Mouse (Mus musculus) forebrain, postnatal 0 days (tissue): ENCODE measurements around the gene Rcl1. TPM values are rescaled to one million over a fixed set of nuclear protein-coding genes. Genes with fewer than 3 reads are reported as not detected.
A peak's percentile ranks its signal among the peaks of the same experiment; 100 is the strongest.

Source experiments
- ATAC-seq: fragments of 200-750 bp; cut with Nextera tagmentation; 2 replicates; pipeline ENCODE4 v1.8.0; 2017; ENCODE audit warnings: mild to moderate bottlenecking, moderate library complexity
- DNase-seq: peaks from one replicate; pipeline ENCODE4 v3.0.0-alpha.2; 2015
- H3K27ac ChIP-seq: fragments of 300-500 bp; sonication (generic); 2 replicates; pipeline ENCODE4 v1.5.1; 2014; ENCODE audit warnings: low read depth, mild to moderate bottlenecking, antibody characterized with exemption, low read length, moderate library complexity, mixed read lengths
- H3K27me3 ChIP-seq: fragments of 300-500 bp; sonication (generic); 2 replicates; pipeline ENCODE4 v1.6.1; 2014; ENCODE audit warnings: mild to moderate bottlenecking, low read length, mixed read lengths; ENCODE audit not compliant: insufficient read depth
- H3K36me3 ChIP-seq: fragments of 300-500 bp; sonication (generic); 2 replicates; pipeline ENCODE4 v1.6.1; 2014; ENCODE audit warnings: mild to moderate bottlenecking, moderate library complexity; ENCODE audit not compliant: insufficient read depth
- H3K4me1 ChIP-seq: fragments of 300-500 bp; sonication (generic); 2 replicates; pipeline ENCODE4 v1.6.1; 2014; ENCODE audit warnings: antibody characterized with exemption; ENCODE audit not compliant: insufficient read depth
- H3K4me2 ChIP-seq: fragments of 300-500 bp; sonication (generic); 2 replicates; pipeline ENCODE4 v1.6.1; 2014; ENCODE audit warnings: low read depth, mild to moderate bottlenecking, moderate library complexity
- H3K4me3 ChIP-seq: fragments of 300-500 bp; sonication (generic); 2 replicates; pipeline ENCODE4 v1.5.1; 2014; ENCODE audit warnings: low read depth, low read length, mixed read lengths
- H3K9ac ChIP-seq: fragments of 300-500 bp; sonication (generic); 2 replicates; pipeline ENCODE4 v1.6.1; 2014; ENCODE audit warnings: mild to moderate bottlenecking
- H3K9me3 ChIP-seq: fragments of 300-500 bp; sonication (generic); 2 replicates; pipeline ENCODE4 v1.6.1; 2016; ENCODE audit warnings: low read length
- CTCF ChIP-seq: sonication (generic); IDR thresholded peaks from 2 replicates; pipeline ENCODE4 v1.5.1; 2016; ENCODE audit warnings: antibody characterized with exemption, control low read depth, low read depth
- WGBS: fragments of 180-500 bp; shearing (Covaris S2); extraction: QIAGEN DNeasy Blood & Tissue Kit; methylation state at CpG from one replicate; pipeline ENCODE4 v1.1.7; 2014; 5-methylcytosine and 5-hydroxymethylcytosine counted together
- polyA plus RNA-seq: library from polyadenylated mRNA; unstranded; fragments of >200 nt; fragmentation: Nextera tagmentation; extraction: Ambion mirVana; gene quantifications from 2 replicates; pipeline ENCODE4 v1.2.1, GENCODE M21; 2015
- total RNA-seq: library from RNA; depleted of rRNA; stranded (reverse); fragments of >200 nt; gene quantifications from 2 replicates; pipeline ENCODE4 v1.2.3, GENCODE M21; 2014

Gene Rcl1
- total and polyA plus RNA-seq, 2 experiments from 2014 or later, result 24.0 to 31.8 TPM

GRCm38 (mm10) chr19:29135172-29135736 is 34.1 kb downstream of the Rcl1 start:
- peaks cover 27% of the 10 kb centered on the region for H3K36me3 ChIP-seq
- no peak for ATAC-seq
- H3K9ac ChIP-seq, result no peak overlapping the region
- 89% methylated on average over 11 of the region's 11 CpGs for WGBS
- no peak overlapping the region for H3K27ac ChIP-seq
- DNase-seq, result no peak
- no peaks in the 10 kb centered on the region for H3K9me3 ChIP-seq
- H3K4me2 ChIP-seq, result no peak overlapping the region
- no peaks in the 10 kb centered on the region for H3K27me3 ChIP-seq
- H3K4me1 ChIP-seq, result no peaks in the 10 kb centered on the region
- TF ChIP-seq CTCF, result no peak
- H3K4me3 ChIP-seq, result no peak overlapping the region

- TF ChIP-seq CTCF, result no peak
- Histone ChIP-seq H3K36me3 (peaks cover 19% of the 10 kb centered on the region), H3K4me3 (no peak overlapping the region), H3K27ac (no peak overlapping the region), H3K9ac (no peak overlapping the region), H3K4me2 (no peak overlapping the region), H3K9me3 (no peaks in the 10 kb centered on the region), H3K27me3 (no peaks in the 10 kb centered on the region), H3K4me1 (no peaks in the 10 kb centered on the region)
- DNase-seq (no peak), ATAC-seq (no peak)
- 89% methylated on average over 10 of the region's 10 CpGs for WGBS
These were observed 37.5 kb downstream of the Rcl1 start for GRCm38 (mm10) chr19:29138546-29139270.

DNA sequence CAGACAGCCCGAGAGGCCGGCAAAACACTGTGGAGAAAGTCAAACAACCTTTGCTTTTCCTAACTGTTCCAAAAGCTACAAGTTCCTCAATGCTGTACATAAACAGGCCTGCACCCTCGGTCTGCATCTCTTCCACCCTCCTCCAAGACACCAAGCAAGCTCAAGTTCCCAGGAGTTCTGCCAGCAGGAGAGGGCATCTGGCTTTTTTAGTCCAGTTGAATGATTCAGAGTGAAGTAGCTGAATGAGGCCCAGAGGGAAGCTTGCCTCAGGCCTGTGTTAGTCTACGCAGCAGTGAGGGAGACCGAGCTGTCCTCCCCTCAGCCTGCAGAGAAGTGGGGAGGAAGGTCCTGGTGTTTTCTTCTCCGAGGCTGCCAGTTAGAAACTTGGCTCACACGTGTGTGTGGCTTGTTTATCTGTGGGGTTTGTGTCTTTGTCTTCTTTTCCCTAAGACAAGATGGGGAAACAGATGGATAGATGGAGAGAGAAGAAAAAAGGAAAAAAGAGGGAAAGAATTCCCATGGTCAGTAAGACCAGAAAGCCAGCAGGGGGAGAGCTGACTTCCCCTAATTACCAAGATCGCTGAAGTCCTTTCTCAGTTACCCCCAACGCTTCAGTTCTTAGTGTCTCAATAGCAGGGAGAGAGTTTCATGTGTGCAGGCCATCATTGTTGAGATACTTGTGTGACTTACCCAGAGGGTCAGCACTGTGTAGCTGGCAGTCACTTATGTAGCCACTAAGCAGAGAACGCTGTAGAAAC is 38.7 kb downstream of the Rcl1 start:
- peak; percentile 22 for DNase-seq
- TF ChIP-seq CTCF, result peak; percentile 52
- no peak overlapping the region for H3K27ac ChIP-seq
- H3K36me3 ChIP-seq, result peaks cover 20% of the 10 kb centered on the region
- no peaks in the 10 kb centered on the region for H3K9me3 ChIP-seq
- WGBS, result 69% methylated on average over 10 of the region's 10 CpGs
- no peak overlapping the region for H3K4me3 ChIP-seq
- no peak overlapping the region for H3K4me2 ChIP-seq
- no peaks in the 10 kb centered on the region for H3K4me1 ChIP-seq
- H3K27me3 ChIP-seq, result no peaks in the 10 kb centered on the region
- no peak overlapping the region for H3K9ac ChIP-seq
- peak; percentile 27; the same call in 1 of the 2 replicates for ATAC-seq

- 93% methylated on average over 16 of the region's 16 CpGs for WGBS
These were observed 39.8 kb downstream of the Rcl1 start for GRCm38 (mm10) chr19:29140933-29141332.

GRCm38 (mm10) chr19:29142307-29142706 is 41.1 kb downstream of the Rcl1 start:
- TF ChIP-seq CTCF, result peak; percentile 17; the same call in 1 of the 2 replicates
- no peak for DNase-seq
- peak; percentile 38; the same call in 1 of the 2 replicates for ATAC-seq
- Histone ChIP-seq H3K36me3 (peaks cover 14% of the 10 kb centered on the region; the same call in 1 of the 2 replicates), H3K4me3 (no peak overlapping the region), H3K4me1 (no peaks in the 10 kb centered on the region), H3K4me2 (no peak overlapping the region), H3K9me3 (no peaks in the 10 kb centered on the region), H3K9ac (no peak overlapping the region), H3K27ac (no peak overlapping the region), H3K27me3 (no peaks in the 10 kb centered on the region)
- 83% methylated on average over 6 of the region's 6 CpGs for WGBS

More at GRCm38 (mm10) chr19:29140933-29141332, 39.8 kb downstream of the Rcl1 start:
- H3K27me3 ChIP-seq, result no peaks in the 10 kb centered on the region
- H3K9me3 ChIP-seq, result no peaks in the 10 kb centered on the region
- H3K4me3 ChIP-seq, result no peak overlapping the region
- H3K9ac ChIP-seq, result no peak overlapping the region
- ATAC-seq (no peak), DNase-seq (no peak)
- no peak for TF ChIP-seq CTCF
- H3K4me2 ChIP-seq, result no peak overlapping the region
- no peak overlapping the region for H3K27ac ChIP-seq
- H3K36me3 ChIP-seq, result peaks cover 16% of the 10 kb centered on the region
- no peaks in the 10 kb centered on the region for H3K4me1 ChIP-seq

DNA sequence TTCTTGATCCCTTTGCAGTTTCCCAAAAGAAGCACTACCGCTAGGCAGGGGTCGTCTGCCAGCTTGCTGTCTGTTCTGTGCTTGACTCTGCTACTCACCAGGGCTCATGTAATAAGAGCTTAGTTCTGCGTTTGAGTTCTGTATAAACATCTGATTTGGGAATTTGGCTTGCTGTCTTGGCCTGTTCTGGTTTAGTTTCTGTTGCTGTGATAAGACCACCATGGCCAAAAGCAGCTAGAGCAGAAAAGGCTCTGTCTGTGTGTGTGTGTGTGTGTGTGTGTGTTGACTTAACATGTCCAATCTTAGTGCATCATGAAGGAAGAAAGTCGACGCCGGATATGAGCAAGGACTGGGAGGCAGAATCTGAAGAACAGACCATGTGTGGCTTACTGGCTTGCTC is 44.2 kb downstream of the Rcl1 start:
- Histone ChIP-seq H3K4me2 (no peak overlapping the region), H3K36me3 (peaks cover 11% of the 10 kb centered on the region; the same call in 1 of the 2 replicates), H3K27me3 (no peaks in the 10 kb centered on the region), H3K9ac (no peak overlapping the region), H3K4me1 (no peaks in the 10 kb centered on the region), H3K4me3 (no peak overlapping the region), H3K9me3 (no peaks in the 10 kb centered on the region), H3K27ac (no peak overlapping the region)
- ATAC-seq, result no peak
- no peak for TF ChIP-seq CTCF
- DNase-seq, result peak; percentile 6
- 76% methylated on average over 6 of the region's 6 CpGs for WGBS
